Mouse (Mus musculus) embryonic facial prominence, embryonic 14.5 days (tissue): ENCODE measurements at regions not wholly inside any gene's neighbourhood (a gene's known extent, or its start where the extent isn't known, plus 50 kb on each side); places are given as distances from the start of the nearest gene placed in this dataset.

Source experiments
- ATAC-seq: fragments of 200-750 bp; cut with Nextera tagmentation; 2 replicates; pipeline ENCODE4 v1.8.0; 2017; ENCODE audit warnings: low read depth, moderate number of reproducible peaks, moderate TSS enrichment
- DNase-seq: peaks from one replicate; pipeline ENCODE4 v3.0.0-alpha.2; 2015; ENCODE audit warnings: low spot score
- H3K27ac ChIP-seq: fragments of 300-500 bp; sonication (generic); replicated peaks from 2 replicates; pipeline ENCODE4 v1.5.1; 2014; ENCODE audit warnings: low read depth, mild to moderate bottlenecking, low read length, moderate library complexity
- H3K27me3 ChIP-seq: fragments of 300-500 bp; sonication (generic); replicated peaks from 2 replicates; pipeline ENCODE4 v1.6.1; 2014; ENCODE audit warnings: low read length; ENCODE audit not compliant: control insufficient read depth, insufficient read depth
- H3K36me3 ChIP-seq: fragments of 300-500 bp; sonication (generic); 2 replicates; pipeline ENCODE4 v1.6.1; 2014; ENCODE audit warnings: low read length, mixed read lengths; ENCODE audit not compliant: control insufficient read depth, insufficient read depth
- H3K4me1 ChIP-seq: fragments of 300-500 bp; sonication (generic); 2 replicates; pipeline ENCODE4 v1.6.1; 2014; ENCODE audit warnings: antibody characterized with exemption, low read length; ENCODE audit not compliant: control insufficient read depth, insufficient read depth
- H3K4me2 ChIP-seq: fragments of 300-500 bp; sonication (generic); 2 replicates; pipeline ENCODE4 v1.6.1; 2014; ENCODE audit warnings: low read depth, mild to moderate bottlenecking, low read length, moderate library complexity, mixed read lengths
- H3K4me3 ChIP-seq: fragments of 300-500 bp; sonication (generic); 2 replicates; pipeline ENCODE4 v1.5.1; 2014; ENCODE audit warnings: low read depth, mild to moderate bottlenecking, low read length
- H3K9ac ChIP-seq: fragments of 300-500 bp; sonication (generic); 2 replicates; pipeline ENCODE4 v1.6.1; 2014; ENCODE audit warnings: low read depth, mild to moderate bottlenecking, low read length, moderate library complexity, mixed read lengths
- H3K9me3 ChIP-seq: fragments of 300-500 bp; sonication (generic); 2 replicates; pipeline ENCODE4 v1.6.1; 2016; ENCODE audit warnings: low read length; ENCODE audit not compliant: control insufficient read depth
- WGBS: fragments of 180-500 bp; shearing (Covaris S2); extraction: QIAGEN DNeasy Blood & Tissue Kit; methylation state at CpG from one replicate; pipeline ENCODE4 v1.1.7; 2014; 5-methylcytosine and 5-hydroxymethylcytosine counted together

DNA sequence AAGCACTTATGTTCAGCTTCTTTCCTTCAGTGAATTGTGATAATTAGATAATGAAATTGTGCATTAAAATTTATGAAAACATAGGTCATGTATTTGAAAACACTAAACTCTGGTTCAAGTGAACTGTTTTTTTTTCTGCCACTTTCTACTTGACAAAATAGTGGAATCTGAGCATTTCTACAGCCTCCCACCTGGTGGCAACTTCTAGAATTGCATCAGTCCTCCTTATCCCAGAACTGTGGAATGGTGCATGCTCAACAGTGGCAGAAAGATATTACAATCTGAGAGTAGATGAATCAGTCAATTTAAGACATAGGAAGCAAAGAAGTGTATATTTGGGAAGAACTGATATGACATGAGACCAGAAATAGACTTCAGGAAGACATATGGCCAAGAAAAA lies 84.1 kb upstream of the Gm28269 start:
- ATAC-seq: no peak
- no peaks in the 10 kb centered on the region for H3K4me1 ChIP-seq
- H3K27me3 ChIP-seq: no peaks in the 10 kb centered on the region
- no peak overlapping the region for H3K27ac ChIP-seq
- H3K4me3 ChIP-seq: no peak overlapping the region
- no peaks in the 10 kb centered on the region for H3K36me3 ChIP-seq
- H3K4me2 ChIP-seq: no peak overlapping the region
- DNase-seq: peak; percentile 6
- H3K9me3 ChIP-seq: no peaks in the 10 kb centered on the region
- no peak overlapping the region for H3K9ac ChIP-seq

DNA sequence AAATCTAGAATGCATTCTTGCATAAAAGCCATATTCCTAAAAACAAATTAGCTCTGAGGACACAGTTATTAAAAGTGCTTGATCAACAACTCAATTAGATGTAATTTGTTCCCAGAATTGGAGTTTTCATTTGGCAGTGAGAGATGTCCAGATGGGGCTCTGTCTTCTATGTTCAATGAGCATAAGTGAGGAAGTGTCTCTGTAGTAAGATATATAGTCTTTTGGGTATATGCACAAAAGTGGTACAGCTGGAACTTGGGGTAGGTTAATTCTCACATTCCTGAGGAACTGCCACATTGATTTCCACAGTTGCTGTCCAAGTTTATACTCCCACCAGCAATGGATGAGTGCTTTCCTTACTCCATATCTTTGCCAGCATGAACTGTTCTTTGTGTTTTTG lies 64.3 kb upstream of the Gm28269 start:
- H3K27me3 ChIP-seq: no peaks in the 10 kb centered on the region

DNA sequence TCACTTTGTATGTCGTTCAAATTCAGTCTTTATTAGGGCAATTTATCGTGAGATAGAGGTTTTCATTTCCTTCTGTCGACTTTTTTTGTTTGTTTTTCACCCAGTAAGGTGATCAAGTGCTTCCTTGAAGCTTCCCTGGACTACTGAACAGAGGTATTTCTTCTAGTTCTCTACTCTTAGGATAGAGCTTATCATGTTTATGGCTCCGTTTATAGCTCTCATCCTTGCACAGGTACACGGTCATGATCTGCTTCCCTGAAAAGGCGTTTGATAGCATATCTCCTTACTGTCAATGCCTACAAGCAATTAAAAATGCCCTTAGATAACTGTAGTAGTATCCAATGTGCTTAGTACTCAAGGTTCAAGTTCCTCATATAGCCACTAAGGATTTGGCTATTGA lies 56.9 kb upstream of the Gm28269 start:
- WGBS: 82% methylated on average over 6 of the region's 6 CpGs
- Histone ChIP-seq H3K9ac (no peak overlapping the region), H3K36me3 (no peaks in the 10 kb centered on the region), H3K4me3 (no peak overlapping the region), H3K27me3 (no peaks in the 10 kb centered on the region), H3K4me2 (no peak overlapping the region), H3K4me1 (no peaks in the 10 kb centered on the region), H3K27ac (no peak overlapping the region), H3K9me3 (no peaks in the 10 kb centered on the region)
- no peak for DNase-seq
- ATAC-seq: no peak

More for the DNA sequence above, 64.3 kb upstream of the Gm28269 start:
- no peak overlapping the region for H3K9ac ChIP-seq
- H3K27ac ChIP-seq: no peak overlapping the region
- H3K4me1 ChIP-seq: no peaks in the 10 kb centered on the region
- H3K4me2 ChIP-seq: no peak overlapping the region
- H3K9me3 ChIP-seq: no peaks in the 10 kb centered on the region
- H3K36me3 ChIP-seq: no peaks in the 10 kb centered on the region
- DNase-seq (no peak), ATAC-seq (no peak)
- H3K4me3 ChIP-seq: no peak overlapping the region
